Mouse (Mus musculus) testis, adult 2 months (tissue): ENCODE data around the gene Wfdc17. TPM values are rescaled to one million over a fixed set of nuclear protein-coding genes. Genes with fewer than 3 reads are reported as not detected.

ENCODE experiments used
- H3K27ac ChIP-seq: fragments of 200-500 bp; 2 replicates; pipeline ENCODE4 v1.5.1; 2012; ENCODE audit warnings: low read depth, low read length; ENCODE audit not compliant: control insufficient read depth, insufficient read depth
- H3K27me3 ChIP-seq: fragments of 200-500 bp; 2 replicates; pipeline ENCODE4 v1.6.1; 2012; ENCODE audit warnings: mild to moderate bottlenecking, low read length, moderate library complexity; ENCODE audit not compliant: control insufficient read depth, insufficient read depth
- H3K36me3 ChIP-seq: fragments of 200-500 bp; 2 replicates; pipeline ENCODE4 v1.6.1; 2012; ENCODE audit warnings: mild to moderate bottlenecking, low read length; ENCODE audit not compliant: control insufficient read depth, insufficient read depth
- H3K4me1 ChIP-seq: fragments of 200-500 bp; 2 replicates; pipeline ENCODE4 v1.6.1; 2012; ENCODE audit warnings: low read length; ENCODE audit not compliant: control insufficient read depth, insufficient read depth
- H3K4me3 ChIP-seq: fragments of 200-500 bp; 2 replicates; pipeline ENCODE4 v1.5.1; 2012; ENCODE audit warnings: low read depth, mild to moderate bottlenecking, low read length, moderate library complexity, mixed read lengths; ENCODE audit not compliant: control insufficient read depth
- CTCF ChIP-seq: fragments of 200-500 bp; IDR thresholded peaks from 2 replicates; pipeline ENCODE4 v1.5.1; 2012; ENCODE audit warnings: low read depth, mild to moderate bottlenecking, inconsistent platforms, low read length, moderate library complexity; ENCODE audit not compliant: control insufficient read depth, insufficient read depth, insufficient replicate concordance
- POLR2A ChIP-seq: fragments of 200-500 bp; IDR thresholded peaks from 2 replicates; pipeline ENCODE4 v1.6.1; 2012; ENCODE audit warnings: low read depth, mild to moderate bottlenecking, inconsistent platforms, low read length, moderate library complexity; ENCODE audit not compliant: control insufficient read depth
- polyA plus RNA-seq: library from polyadenylated mRNA; depleted of rRNA; stranded (reverse); fragments of >200 nt; gene quantifications from 2 replicates; pipeline ENCODE4 v1.2.3, GENCODE M21; 2012; rRNA removed

Gene Wfdc17
- 1.4 and 1.8 TPM in 2 replicates for polyA plus RNA-seq

- H3K27me3 ChIP-seq: no peaks in the 10 kb centered on the region
- TF ChIP-seq CTCF: no peak
- no peak for TF ChIP-seq POLR2A
- no peak within 1 kb of the TSS for H3K27ac ChIP-seq
- H3K4me3 ChIP-seq: no peak within 1 kb of the TSS
- H3K36me3 ChIP-seq: no peaks in the 10 kb centered on the region
- no peaks in the 10 kb centered on the region for H3K4me1 ChIP-seq
Measured at GRCm38 (mm10) chr11:83703705-83704104, at the start of gene Wfdc17. Gene Wfdc17, plus strand, starts transcription at chr11:83703991.

GRCm38 (mm10) chr11:83654606-83655005 is 49.2 kb upstream of the Wfdc17 start:
- H3K4me3 ChIP-seq: no peak overlapping the region
- no peaks in the 10 kb centered on the region for H3K27me3 ChIP-seq
- H3K27ac ChIP-seq: no peak overlapping the region
- TF ChIP-seq POLR2A: no peak
- no peaks in the 10 kb centered on the region for H3K4me1 ChIP-seq
- H3K36me3 ChIP-seq: no peaks in the 10 kb centered on the region

- H3K4me3 ChIP-seq: no peak overlapping the region
- H3K36me3 ChIP-seq: no peaks in the 10 kb centered on the region
Measured at GRCm38 (mm10) chr11:83657508-83657907, 46.3 kb upstream of the Wfdc17 start.

GRCm38 (mm10) chr11:83658797-83659196 is 45.0 kb upstream of the Wfdc17 start:
- H3K36me3 ChIP-seq: no peaks in the 10 kb centered on the region
- H3K27me3 ChIP-seq: no peaks in the 10 kb centered on the region
- no peaks in the 10 kb centered on the region for H3K4me1 ChIP-seq
- no peak overlapping the region for H3K4me3 ChIP-seq
- no peak for TF ChIP-seq POLR2A
- no peak overlapping the region for H3K27ac ChIP-seq

More at GRCm38 (mm10) chr11:83657508-83657907, 46.3 kb upstream of the Wfdc17 start:
- Histone ChIP-seq H3K4me1 (no peaks in the 10 kb centered on the region), H3K27ac (no peak overlapping the region), H3K27me3 (no peaks in the 10 kb centered on the region)
- TF ChIP-seq CTCF (no peak), POLR2A (no peak)

- H3K4me3 ChIP-seq: no peak within 1 kb of the TSS
- no peaks in the 10 kb centered on the region for H3K27me3 ChIP-seq
- TF ChIP-seq CTCF: no peak
- TF ChIP-seq POLR2A: no peak
- H3K36me3 ChIP-seq: no peaks in the 10 kb centered on the region
- no peaks in the 10 kb centered on the region for H3K4me1 ChIP-seq
- H3K27ac ChIP-seq: no peak within 1 kb of the TSS
Measured at GRCm38 (mm10) chr11:83662204-83662603, 41.6 kb upstream of the Wfdc17 start, which contains the start of gene Ccl4. Gene Ccl4, plus strand, starts transcription at chr11:83662584.

GRCm38 (mm10) chr11:83663532-83663931 is 40.3 kb upstream of the Wfdc17 start:
- no peak for TF ChIP-seq POLR2A
- TF ChIP-seq CTCF: no peak
- H3K27me3 ChIP-seq: no peaks in the 10 kb centered on the region
- no peak overlapping the region for H3K4me3 ChIP-seq
- no peaks in the 10 kb centered on the region for H3K4me1 ChIP-seq
- H3K27ac ChIP-seq: no peak overlapping the region
- H3K36me3 ChIP-seq: no peaks in the 10 kb centered on the region

GRCm38 (mm10) chr11:83671743-83672142 is 32.0 kb upstream of the Wfdc17 start:
- TF ChIP-seq POLR2A (no peak), CTCF (no peak)
- no peaks in the 10 kb centered on the region for H3K4me1 ChIP-seq
- H3K36me3 ChIP-seq: no peaks in the 10 kb centered on the region
- H3K27ac ChIP-seq: no peak overlapping the region
- no peaks in the 10 kb centered on the region for H3K27me3 ChIP-seq
- no peak overlapping the region for H3K4me3 ChIP-seq

- H3K4me1 ChIP-seq: no peaks in the 10 kb centered on the region
- H3K27ac ChIP-seq: no peak overlapping the region
- TF ChIP-seq CTCF (no peak), POLR2A (no peak)
- no peak overlapping the region for H3K4me3 ChIP-seq
- no peaks in the 10 kb centered on the region for H3K36me3 ChIP-seq
- no peaks in the 10 kb centered on the region for H3K27me3 ChIP-seq
Measured at GRCm38 (mm10) chr11:83675665-83676064, 28.1 kb upstream of the Wfdc17 start.
